Mouse (Mus musculus): ENCODE data around the gene Thrsp.

DNA sequence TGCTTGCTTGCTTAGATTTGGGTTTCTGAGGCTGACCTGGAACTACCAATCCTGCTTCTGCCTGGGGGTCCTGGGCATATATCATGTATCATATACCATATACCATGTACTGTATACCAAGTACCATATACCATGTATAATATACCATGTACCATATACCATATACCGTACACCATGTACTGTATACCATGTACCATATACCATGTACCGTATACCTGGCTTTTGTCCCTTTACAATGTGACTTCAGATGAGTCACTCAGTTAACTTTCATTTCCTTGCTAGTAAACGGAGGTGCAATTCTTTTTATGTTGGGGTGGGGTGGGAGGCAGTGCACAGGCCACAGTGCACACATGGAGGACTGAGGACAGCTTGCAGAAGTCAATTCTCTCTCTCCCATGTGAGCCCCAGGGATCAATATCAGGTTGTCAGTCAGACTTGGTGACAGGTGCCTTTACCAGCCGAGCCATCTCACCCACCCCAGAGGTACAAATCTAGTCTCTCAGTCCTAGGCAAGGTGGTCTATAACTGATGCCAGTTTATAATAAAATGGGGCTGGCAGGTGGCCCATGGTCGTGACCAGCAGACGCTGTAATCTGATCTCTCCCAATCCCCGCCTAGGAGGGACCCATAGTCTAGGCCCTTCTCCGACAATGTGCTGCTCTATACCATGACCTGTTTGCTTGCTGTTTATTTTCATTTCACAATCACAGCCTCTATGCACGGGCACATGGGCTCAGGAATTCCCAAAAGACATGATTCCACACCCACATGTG, 2.4 kb downstream of the Thrsp start:
- TF ChIP-seq CTCF (IDR thresholded peaks at IDR 0.05; ENCODE audit: borderline replicate concordance, insufficient read depth, low read length) (no peak), POLR2A (IDR thresholded peaks at IDR 0.05; ENCODE audit: low read depth, low read length) (no peak)
